Mouse (Mus musculus) kidney, embryonic 15.5 days (tissue): ENCODE measurements around the gene Grk2. TPM values are rescaled to one million over a fixed set of nuclear protein-coding genes. Genes with fewer than 3 reads are reported as not detected.

Experiments
- ATAC-seq: fragments of 200-750 bp; cut with Nextera tagmentation; replicated peaks from 2 replicates; pipeline ENCODE4 v1.8.0; 2017; ENCODE audit warnings: moderate TSS enrichment; ENCODE audit not compliant: low FRiP score
- H3K27ac ChIP-seq: fragments of 300-500 bp; sonication (generic); 2 replicates; pipeline ENCODE4 v1.5.1; 2015; ENCODE audit warnings: mild to moderate bottlenecking, inconsistent platforms
- H3K27me3 ChIP-seq: fragments of 300-500 bp; sonication (generic); 2 replicates; pipeline ENCODE4 v1.6.1; 2015; ENCODE audit warnings: inconsistent platforms
- H3K36me3 ChIP-seq: fragments of 300-500 bp; sonication (generic); 2 replicates; pipeline ENCODE4 v1.6.1; 2015; ENCODE audit warnings: inconsistent platforms
- H3K4me1 ChIP-seq: fragments of 300-500 bp; sonication (generic); 2 replicates; pipeline ENCODE4 v1.6.1; 2015; ENCODE audit warnings: inconsistent platforms
- H3K4me2 ChIP-seq: fragments of 300-500 bp; sonication (generic); 2 replicates; pipeline ENCODE4 v1.6.1; 2015; ENCODE audit warnings: moderate library complexity, mild to moderate bottlenecking, inconsistent platforms
- H3K4me3 ChIP-seq: fragments of 300-500 bp; sonication (generic); replicated peaks from 2 replicates; pipeline ENCODE4 v1.5.1; 2015; ENCODE audit warnings: mild to moderate bottlenecking, inconsistent platforms
- H3K9ac ChIP-seq: fragments of 300-500 bp; sonication (generic); 2 replicates; pipeline ENCODE4 v1.6.1; 2015; ENCODE audit warnings: mild to moderate bottlenecking, inconsistent platforms
- H3K9me3 ChIP-seq: fragments of 300-500 bp; sonication (generic); replicated peaks from 2 replicates; pipeline ENCODE4 v1.6.1; 2016; ENCODE audit warnings: inconsistent platforms
- WGBS: fragments of 180-500 bp; shearing (Covaris S2); methylation state at CpG from one replicate; pipeline ENCODE4 v1.1.7; 2015; ENCODE audit warnings: mixed read lengths; 5-methylcytosine and 5-hydroxymethylcytosine counted together
- microRNA-seq: library from miRNA; unstranded; fragments of <30 nt; microRNA quantifications from one replicate; pipeline ENCODE4, GENCODE M21; 2016
- polyA plus RNA-seq: library from polyadenylated mRNA; unstranded; fragments of >200 nt; fragmentation: Nextera tagmentation; extraction: Ambion mirVana; gene quantifications from 2 replicates; pipeline ENCODE4 v1.2.1, GENCODE M21; 2015

Gene Grk2
- polyA plus RNA-seq, 1 experiment from 2014 or later, result 17.9 TPM

- ATAC-seq, result no peak
- no peak overlapping the region for H3K4me2 ChIP-seq
- 35% methylated on average over 8 of the region's 8 CpGs for WGBS
- no peak overlapping the region for H3K4me3 ChIP-seq
- H3K9ac ChIP-seq, result no peak overlapping the region
- no peak overlapping the region for H3K27ac ChIP-seq
- no peaks in the 10 kb centered on the region for H3K27me3 ChIP-seq
- no peaks in the 10 kb centered on the region for H3K36me3 ChIP-seq
- H3K9me3 ChIP-seq, result no peaks in the 10 kb centered on the region
- peaks cover 17% of the 10 kb centered on the region for H3K4me1 ChIP-seq
Observed at GRCm38 (mm10) chr19:4240247-4240668, 65.8 kb downstream of the Grk2 start.

Small RNA genes lying within 50 kb of the gene (microRNA-seq; reads per million reads assigned to microRNA genes)
- gene Mir6985, result not detected

Other genes with a start within 250 kb of the Grk2 start
- gene Gstp3, start 246.7 kb downstream of the Grk2 start, polyA plus RNA-seq, result 0.73 and 1.4 TPM in 2 replicates
- gene Cabp2, start 224.6 kb downstream of the Grk2 start, polyA plus RNA-seq, result 0.22 and 0.84 TPM in 2 replicates
- 116 and 117 TPM in 2 replicates for gene Cdk2ap2, start 209.0 kb downstream of the Grk2 start, polyA plus RNA-seq
- gene Pitpnm1, start 206.2 kb downstream of the Grk2 start, polyA plus RNA-seq, result 14.0 and 15.8 TPM in 2 replicates
- gene Aip, start 180.4 kb downstream of the Grk2 start, polyA plus RNA-seq, result 98.0 and 108 TPM in 2 replicates
- gene Gpr152, start 166.4 kb downstream of the Grk2 start, polyA plus RNA-seq, result not detected in 2 replicates
- gene Cabp4, start 162.2 kb downstream of the Grk2 start, polyA plus RNA-seq, result 0.05 and 0.10 TPM in 2 replicates
- 165 and 174 TPM in 2 replicates for gene Coro1b, start 157.6 kb downstream of the Grk2 start, polyA plus RNA-seq
- 0.42 and 1.2 TPM in 2 replicates for gene Ptprcap, start 152.6 kb downstream of the Grk2 start, polyA plus RNA-seq
- gene Rps6kb2, start 142.9 kb downstream of the Grk2 start, polyA plus RNA-seq, result 51.5 and 58.5 TPM in 2 replicates
- 2.9 and 3.1 TPM in 2 replicates for gene Carns1, start 130.7 kb downstream of the Grk2 start, polyA plus RNA-seq
- gene Tbc1d10c, start 114.9 kb downstream of the Grk2 start, polyA plus RNA-seq, result 2.4 and 3.0 TPM in 2 replicates
- 953 and 971 TPM in 2 replicates for gene Ppp1ca, start 114.2 kb downstream of the Grk2 start, polyA plus RNA-seq
- gene Rad9a, start 104.6 kb downstream of the Grk2 start, polyA plus RNA-seq, result 37.2 and 38.2 TPM in 2 replicates
- 5.1 and 6.8 TPM in 2 replicates for gene Clcf1, start 92.0 kb downstream of the Grk2 start, polyA plus RNA-seq
- not detected in 2 replicates for gene AC109138.7, start 91.9 kb downstream of the Grk2 start, polyA plus RNA-seq
- gene Pold4, start 74.3 kb downstream of the Grk2 start, polyA plus RNA-seq, result 23.2 and 27.4 TPM in 2 replicates
- 15.1 and 15.9 TPM in 2 replicates for gene Ssh3, start 37.0 kb downstream of the Grk2 start, polyA plus RNA-seq
- gene Ankrd13d, start 23.1 kb downstream of the Grk2 start, polyA plus RNA-seq, result 8.3 and 8.5 TPM in 2 replicates
- 50.2 and 57.4 TPM in 2 replicates for gene Kdm2a, start 92.1 kb upstream of the Grk2 start, polyA plus RNA-seq
- gene Rhod, start 133.2 kb upstream of the Grk2 start, polyA plus RNA-seq, result 41.1 and 43.0 TPM in 2 replicates
- 2.7 and 2.9 TPM in 2 replicates for gene Syt12, start 171.2 kb upstream of the Grk2 start, polyA plus RNA-seq
- gene 2010003K11Rik, start 192.4 kb upstream of the Grk2 start, polyA plus RNA-seq, result 0.28 TPM in 1 of 2 replicates, not detected in the other
- 30.4 and 35.2 TPM in 2 replicates for gene Pcx, start 204.2 kb upstream of the Grk2 start, polyA plus RNA-seq